Mouse (Mus musculus) kidney, embryonic 16.5 days (tissue): ENCODE measurements at regions not wholly inside any gene's neighbourhood (a gene's known extent, or its start where the extent isn't known, plus 50 kb on each side); places are given as distances from the start of the nearest gene placed in this dataset.

ENCODE experiments used
- ATAC-seq: fragments of 200-750 bp; cut with Nextera tagmentation; 2 replicates; pipeline ENCODE4 v1.8.0; 2017; ENCODE audit warnings: moderate TSS enrichment; ENCODE audit not compliant: low FRiP score, low TSS enrichment
- H3K27ac ChIP-seq: fragments of 300-500 bp; sonication (generic); 2 replicates; pipeline ENCODE4 v1.5.1; 2014; ENCODE audit warnings: low read length
- H3K27me3 ChIP-seq: fragments of 300-500 bp; sonication (generic); 2 replicates; pipeline ENCODE4 v1.6.1; 2014; ENCODE audit warnings: low read length, control low read depth, mixed read lengths; ENCODE audit not compliant: insufficient read depth
- H3K36me3 ChIP-seq: fragments of 300-500 bp; sonication (generic); 2 replicates; pipeline ENCODE4 v1.6.1; 2014; ENCODE audit warnings: low read length, control low read depth, mixed read lengths; ENCODE audit not compliant: insufficient read depth
- H3K4me1 ChIP-seq: fragments of 300-500 bp; sonication (generic); 2 replicates; pipeline ENCODE4 v1.6.1; 2014; ENCODE audit warnings: low read length, control low read depth, mixed read lengths; ENCODE audit not compliant: insufficient read depth
- H3K4me2 ChIP-seq: fragments of 300-500 bp; sonication (generic); replicated peaks from 2 replicates; pipeline ENCODE4 v1.6.1; 2014; ENCODE audit warnings: low read depth, low read length
- H3K4me3 ChIP-seq: fragments of 300-500 bp; sonication (generic); 2 replicates; pipeline ENCODE4 v1.5.1; 2014; ENCODE audit warnings: mild to moderate bottlenecking, low read length
- H3K9ac ChIP-seq: fragments of 300-500 bp; sonication (generic); replicated peaks from 2 replicates; pipeline ENCODE4 v1.6.1; 2014; ENCODE audit warnings: low read length
- H3K9me3 ChIP-seq: fragments of 300-500 bp; sonication (generic); 2 replicates; pipeline ENCODE4 v1.6.1; 2016; ENCODE audit warnings: low read length, control low read depth
- WGBS: fragments of 180-500 bp; shearing (Covaris S2); extraction: QIAGEN DNeasy Blood & Tissue Kit; methylation state at CpG from one replicate; pipeline ENCODE4 v1.1.7; 2014; 5-methylcytosine and 5-hydroxymethylcytosine counted together

DNA sequence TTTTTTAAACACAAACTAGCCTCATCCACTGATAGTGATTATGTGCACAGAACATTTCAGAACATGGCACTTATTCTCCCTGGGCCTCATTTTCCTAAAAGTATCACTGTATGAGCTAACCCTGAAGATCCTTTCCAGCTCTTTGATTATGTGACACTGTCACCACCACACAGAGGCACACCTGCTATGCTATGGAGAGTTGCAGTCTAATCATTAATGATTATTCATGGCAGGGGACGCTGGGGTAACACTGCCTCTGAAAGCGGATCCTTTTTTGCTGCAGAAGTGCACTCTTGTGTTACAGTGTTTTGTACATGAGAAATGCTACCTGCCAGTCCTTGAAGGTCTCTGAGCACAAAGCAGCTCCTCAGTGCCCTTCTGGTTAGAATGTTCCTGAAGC lies 615.3 kb upstream of the Fbxo33 start:
- H3K9ac ChIP-seq = no peak overlapping the region
- no peaks in the 10 kb centered on the region for H3K36me3 ChIP-seq
- ATAC-seq = peak; percentile 81; the same call in 1 of the 2 replicates
- 29% methylated on average over 2 of the region's 2 CpGs for WGBS
- no peaks in the 10 kb centered on the region for H3K27me3 ChIP-seq
- no peak overlapping the region for H3K4me3 ChIP-seq
- H3K4me2 ChIP-seq = no peak overlapping the region
- no peak overlapping the region for H3K27ac ChIP-seq
- H3K4me1 ChIP-seq = no peaks in the 10 kb centered on the region
- no peaks in the 10 kb centered on the region for H3K9me3 ChIP-seq

- ATAC-seq = no peak
- Histone ChIP-seq H3K4me2 (no peak overlapping the region), H3K27me3 (no peaks in the 10 kb centered on the region), H3K9me3 (no peaks in the 10 kb centered on the region), H3K36me3 (no peaks in the 10 kb centered on the region), H3K4me3 (no peak overlapping the region), H3K4me1 (no peaks in the 10 kb centered on the region), H3K9ac (no peak overlapping the region), H3K27ac (no peak overlapping the region)
- WGBS = 81% methylated on average over 3 of the region's 3 CpGs
These were observed 603.4 kb upstream of the Fbxo33 start for GRCm38 (mm10) chr12:59822918-59823317.

DNA sequence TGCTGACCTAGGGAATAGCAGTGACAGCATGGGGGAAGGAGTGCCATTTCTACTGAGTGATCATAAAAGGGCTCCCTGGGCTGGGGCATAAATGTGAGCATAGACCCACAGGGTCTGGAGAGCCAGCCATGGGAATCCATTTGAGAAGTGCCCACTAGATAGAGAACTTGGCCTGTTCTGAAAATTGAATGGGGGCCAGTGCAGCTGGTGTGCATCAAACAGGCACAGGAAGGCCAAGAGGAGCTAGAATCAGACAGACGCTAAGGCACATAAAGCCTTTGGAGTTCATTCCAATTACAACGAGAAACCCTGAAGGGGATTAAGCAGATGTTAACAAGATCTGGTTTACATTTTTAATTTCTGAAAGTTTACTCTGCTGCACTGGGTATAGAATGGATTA lies 602.9 kb upstream of the Fbxo33 start:
- H3K9ac ChIP-seq = no peak overlapping the region
- no peaks in the 10 kb centered on the region for H3K27me3 ChIP-seq
- no peaks in the 10 kb centered on the region for H3K9me3 ChIP-seq
- H3K36me3 ChIP-seq = no peaks in the 10 kb centered on the region
- H3K4me2 ChIP-seq = no peak overlapping the region
- no peak overlapping the region for H3K27ac ChIP-seq
- no peak overlapping the region for H3K4me3 ChIP-seq
- ATAC-seq = no peak
- WGBS = 68% methylated on average over 2 of the region's 2 CpGs
- H3K4me1 ChIP-seq = no peaks in the 10 kb centered on the region

- H3K4me2 ChIP-seq = no peak overlapping the region
- H3K4me1 ChIP-seq = no peaks in the 10 kb centered on the region
- H3K9ac ChIP-seq = no peak overlapping the region
- H3K36me3 ChIP-seq = no peaks in the 10 kb centered on the region
- H3K27ac ChIP-seq = no peak overlapping the region
- whole genome bisulfite sequencing = 73% methylated on average over 2 of the region's 2 CpGs
- no peaks in the 10 kb centered on the region for H3K27me3 ChIP-seq
- no peaks in the 10 kb centered on the region for H3K9me3 ChIP-seq
- ATAC-seq = no peak
- H3K4me3 ChIP-seq = no peak overlapping the region
These were observed 602.2 kb upstream of the Fbxo33 start for GRCm38 (mm10) chr12:59821698-59822097.

DNA sequence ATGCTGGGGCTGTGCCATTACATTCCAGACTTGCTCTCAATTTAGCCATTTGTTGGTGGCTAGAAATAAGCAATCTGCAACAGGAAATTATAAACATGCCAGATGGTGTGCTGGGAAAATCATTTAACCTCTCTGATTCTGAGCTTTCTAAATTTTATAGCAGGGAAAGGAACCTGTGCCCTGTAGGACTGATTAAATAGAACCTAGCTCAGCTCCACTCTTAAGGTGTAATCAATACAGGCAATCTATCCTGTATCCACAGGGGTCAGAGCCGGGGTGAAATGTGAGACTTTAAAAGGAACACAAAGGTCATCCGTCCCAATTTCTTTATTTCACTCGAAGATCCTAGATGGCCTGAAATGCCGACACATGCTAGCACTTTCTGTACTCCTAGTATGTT lies 596.4 kb upstream of the Fbxo33 start:
- Histone ChIP-seq H3K4me3 (no peak overlapping the region), H3K9ac (no peak overlapping the region), H3K27ac (no peak overlapping the region), H3K27me3 (no peaks in the 10 kb centered on the region), H3K36me3 (no peaks in the 10 kb centered on the region), H3K9me3 (no peaks in the 10 kb centered on the region), H3K4me1 (no peaks in the 10 kb centered on the region), H3K4me2 (no peak overlapping the region)
- no peak for ATAC-seq
- 41% methylated on average over 4 of the region's 4 CpGs for WGBS

GRCm38 (mm10) chr12:59814356-59814755 lies 594.8 kb upstream of the Fbxo33 start:
- no peaks in the 10 kb centered on the region for H3K27me3 ChIP-seq
- H3K27ac ChIP-seq = no peak overlapping the region
- no peaks in the 10 kb centered on the region for H3K4me1 ChIP-seq
- ATAC-seq = no peak
- H3K9ac ChIP-seq = no peak overlapping the region
- H3K36me3 ChIP-seq = no peaks in the 10 kb centered on the region
- 81% methylated on average over 13 of the region's 13 CpGs for WGBS
- no peak overlapping the region for H3K4me3 ChIP-seq
- H3K4me2 ChIP-seq = no peak overlapping the region
- H3K9me3 ChIP-seq = no peaks in the 10 kb centered on the region

GRCm38 (mm10) chr12:59809224-59809623 lies 589.7 kb upstream of the Fbxo33 start:
- H3K27ac ChIP-seq = no peak overlapping the region
- no peaks in the 10 kb centered on the region for H3K27me3 ChIP-seq
- H3K9ac ChIP-seq = no peak overlapping the region
- WGBS = 44% methylated on average over 2 of the region's 2 CpGs
- no peak overlapping the region for H3K4me2 ChIP-seq
- H3K9me3 ChIP-seq = no peaks in the 10 kb centered on the region
- no peak for ATAC-seq
- no peak overlapping the region for H3K4me3 ChIP-seq
- no peaks in the 10 kb centered on the region for H3K36me3 ChIP-seq
- H3K4me1 ChIP-seq = no peaks in the 10 kb centered on the region

DNA sequence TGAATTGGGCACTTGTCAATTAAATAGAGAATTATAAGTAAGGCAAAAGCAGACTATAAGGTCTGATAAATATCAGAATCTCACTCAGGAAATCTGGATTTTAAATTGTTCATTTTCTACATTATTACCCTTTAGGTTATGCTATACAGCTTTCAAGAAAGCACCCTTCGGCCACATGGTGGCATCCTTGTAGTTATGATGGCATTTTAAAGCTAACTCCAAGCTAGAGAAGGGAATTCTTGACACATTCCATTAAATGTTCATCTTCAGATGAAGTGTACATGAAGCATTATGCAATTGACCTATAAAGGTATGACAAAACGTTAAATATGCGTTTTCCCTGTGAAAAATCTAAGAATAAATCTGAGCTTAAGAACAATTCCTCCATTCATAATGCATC lies 578.5 kb upstream of the Fbxo33 start:
- Histone ChIP-seq H3K4me3 (no peak overlapping the region), H3K36me3 (no peaks in the 10 kb centered on the region), H3K4me1 (no peaks in the 10 kb centered on the region), H3K9me3 (no peaks in the 10 kb centered on the region), H3K27ac (no peak overlapping the region), H3K27me3 (no peaks in the 10 kb centered on the region), H3K9ac (no peak overlapping the region), H3K4me2 (no peak overlapping the region)
- ATAC-seq = no peak
- 57% methylated on average over 3 of the region's 3 CpGs for WGBS

DNA sequence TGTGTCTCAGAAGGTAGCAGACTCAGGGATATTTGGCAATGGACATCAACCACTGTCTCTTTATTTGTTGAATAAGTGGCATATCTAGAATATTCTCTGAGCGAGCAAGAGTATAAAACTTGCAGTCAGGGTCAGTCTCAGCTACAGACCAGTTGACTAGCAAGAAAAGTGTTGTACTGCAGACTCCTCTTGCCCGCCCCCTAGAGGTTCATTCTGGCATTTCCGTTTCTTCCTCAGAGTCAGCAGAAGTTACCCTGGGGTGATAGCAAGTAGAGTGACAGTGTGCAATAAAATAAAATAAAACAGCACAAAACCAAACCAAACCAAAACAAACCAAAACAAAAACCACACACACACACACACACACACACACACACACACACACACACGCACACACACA lies 571.9 kb upstream of the Fbxo33 start:
- no peaks in the 10 kb centered on the region for H3K9me3 ChIP-seq
- H3K4me3 ChIP-seq = no peak overlapping the region
- H3K27me3 ChIP-seq = no peaks in the 10 kb centered on the region
- 57% methylated on average over 4 of the region's 4 CpGs for WGBS
- no peak for ATAC-seq
- no peaks in the 10 kb centered on the region for H3K36me3 ChIP-seq
- H3K27ac ChIP-seq = no peak overlapping the region
- no peak overlapping the region for H3K9ac ChIP-seq
- H3K4me2 ChIP-seq = no peak overlapping the region
- H3K4me1 ChIP-seq = no peaks in the 10 kb centered on the region

DNA sequence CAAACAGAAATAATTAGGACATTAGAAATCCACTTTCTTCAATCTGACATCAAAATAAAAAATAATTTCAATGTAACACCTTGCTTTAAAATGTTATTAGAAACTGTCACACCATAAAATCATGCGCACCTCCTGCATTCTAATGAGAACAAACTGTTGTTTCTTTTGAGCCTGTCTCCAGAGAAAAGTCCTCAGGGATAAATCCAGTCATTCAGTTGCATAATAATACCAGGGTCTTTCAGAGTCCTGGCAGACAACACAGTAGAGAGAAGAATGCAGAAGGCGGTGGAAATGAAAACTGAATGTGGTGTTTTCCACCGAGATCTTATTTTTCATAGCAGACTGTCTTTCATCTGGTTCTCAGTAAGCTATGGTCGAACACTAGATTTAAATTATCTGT lies 567.3 kb upstream of the Fbxo33 start:
- Histone ChIP-seq H3K4me1 (no peaks in the 10 kb centered on the region), H3K4me3 (no peak overlapping the region), H3K4me2 (no peak overlapping the region), H3K36me3 (no peaks in the 10 kb centered on the region), H3K27me3 (no peaks in the 10 kb centered on the region), H3K27ac (no peak overlapping the region), H3K9me3 (no peaks in the 10 kb centered on the region), H3K9ac (no peak overlapping the region)
- WGBS = 92% methylated on average over 4 of the region's 4 CpGs
- no peak for ATAC-seq

GRCm38 (mm10) chr12:59770980-59771379 lies 551.5 kb upstream of the Fbxo33 start:
- H3K4me3 ChIP-seq = no peak overlapping the region
- H3K36me3 ChIP-seq = no peaks in the 10 kb centered on the region
- H3K4me2 ChIP-seq = no peak overlapping the region
- H3K27me3 ChIP-seq = no peaks in the 10 kb centered on the region
- H3K9ac ChIP-seq = no peak overlapping the region
- WGBS = 77% methylated on average over 1 of the region's 1 CpGs
- no peaks in the 10 kb centered on the region for H3K9me3 ChIP-seq
- no peaks in the 10 kb centered on the region for H3K4me1 ChIP-seq
- no peak for ATAC-seq
- H3K27ac ChIP-seq = no peak overlapping the region
